Mouse (Mus musculus): ENCODE data around the gene Fabp2. TPM values are rescaled to one million over a fixed set of nuclear protein-coding genes. Genes with fewer than 3 reads are reported as not detected.

Gene Fabp2
- polyA plus RNA-seq, 1 experiment from 2014 or later = 1,335 TPM

DNA sequence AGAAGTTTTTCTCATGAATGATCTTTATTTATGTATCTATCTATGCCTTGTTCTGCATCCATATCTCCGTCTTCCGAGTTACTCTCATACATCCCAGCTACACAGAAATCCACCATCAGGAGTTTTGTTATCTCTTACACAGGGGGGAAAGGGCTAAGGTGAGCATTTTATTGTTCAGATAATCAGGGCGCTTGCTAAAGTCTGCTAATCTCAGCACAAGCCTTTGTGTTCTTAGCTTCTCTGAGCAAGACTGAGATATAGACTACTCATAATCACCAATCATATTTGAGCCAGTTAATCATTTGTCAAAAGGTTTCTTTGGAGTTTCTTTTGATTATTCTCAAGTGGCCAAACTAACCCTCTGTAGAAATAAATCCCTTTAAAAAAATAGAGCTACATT, 17.3 kb upstream of the Fabp2 start:
- H3K27ac ChIP-seq (ENCODE audit: low read length) = no peak overlapping the region

DNA sequence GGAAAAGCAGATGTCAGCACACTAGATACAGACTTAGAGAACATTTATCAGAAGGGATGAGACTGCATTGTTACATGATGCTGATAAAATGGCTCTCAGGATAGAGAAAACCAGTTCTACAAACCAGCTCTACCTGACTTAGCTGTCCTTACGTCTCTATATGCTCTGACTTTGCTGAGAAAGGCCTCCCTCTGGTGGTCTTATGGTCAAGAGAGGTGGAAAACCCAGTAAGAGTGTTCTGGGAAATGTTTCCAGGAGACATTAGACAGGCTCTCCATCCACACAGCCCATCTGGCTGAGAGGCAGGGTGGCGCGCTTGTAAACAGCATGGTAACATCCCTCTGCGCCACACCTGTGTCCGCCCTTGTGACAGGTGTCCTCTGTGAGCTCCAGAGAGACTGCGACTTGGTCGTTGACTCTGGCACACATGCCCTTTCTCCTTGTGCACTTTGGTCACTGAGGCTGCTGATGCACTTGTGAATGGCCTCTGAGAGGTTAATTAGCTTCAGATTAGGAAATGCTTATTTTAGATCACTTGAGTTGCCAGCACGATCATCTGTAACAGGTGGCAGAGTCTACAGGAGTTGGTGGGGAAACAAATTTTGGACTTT, 16.1 kb upstream of the Fabp2 start:
- H3K9ac ChIP-seq (ENCODE audit: low read depth, low read length) = no peak overlapping the region
- peaks cover 15% of the 10 kb centered on the region; the same call in 1 of the 2 replicates for H3K4me1 ChIP-seq (ENCODE audit: control insufficient read depth, insufficient read depth, low read length)
- 60% methylated on average over 8 of the region's 8 CpGs for WGBS
- no peaks in the 10 kb centered on the region for H3K27me3 ChIP-seq (replicated peaks; ENCODE audit: control insufficient read depth, insufficient read depth, low read length)
- H3K27ac ChIP-seq (ENCODE audit: low read length) = peak overlapping the region; percentile 84
- no peak overlapping the region for H3K4me3 ChIP-seq (ENCODE audit: low read length)
- no peaks in the 10 kb centered on the region for H3K9me3 ChIP-seq (ENCODE audit: control insufficient read depth, low read length)
- 0 out of 2 replicates have a peak overlapping the region, but pooled peaks have one; percentile 5 for H3K4me2 ChIP-seq (ENCODE audit: low read depth, low read length)
- ATAC-seq = peak; percentile 83
- no peaks in the 10 kb centered on the region for H3K36me3 ChIP-seq (ENCODE audit: control insufficient read depth, insufficient read depth, low read length)

More for the DNA sequence above, 17.3 kb upstream of the Fabp2 start:
- peak; percentile 89 for ATAC-seq
- WGBS = 65% methylated on average over 3 of the region's 3 CpGs
- peaks cover 15% of the 10 kb centered on the region; the same call in 1 of the 2 replicates for H3K4me1 ChIP-seq (ENCODE audit: control insufficient read depth, insufficient read depth, low read length)
- H3K9ac ChIP-seq (ENCODE audit: low read depth, low read length) = no peak overlapping the region
- no peak overlapping the region for H3K4me3 ChIP-seq (ENCODE audit: low read length)
- no peaks in the 10 kb centered on the region for H3K36me3 ChIP-seq (ENCODE audit: control insufficient read depth, insufficient read depth, low read length)
- H3K4me2 ChIP-seq (ENCODE audit: low read depth, low read length) = no peak overlapping the region
- H3K27me3 ChIP-seq (replicated peaks; ENCODE audit: control insufficient read depth, insufficient read depth, low read length) = no peaks in the 10 kb centered on the region
- no peaks in the 10 kb centered on the region for H3K9me3 ChIP-seq (ENCODE audit: control insufficient read depth, low read length)

DNA sequence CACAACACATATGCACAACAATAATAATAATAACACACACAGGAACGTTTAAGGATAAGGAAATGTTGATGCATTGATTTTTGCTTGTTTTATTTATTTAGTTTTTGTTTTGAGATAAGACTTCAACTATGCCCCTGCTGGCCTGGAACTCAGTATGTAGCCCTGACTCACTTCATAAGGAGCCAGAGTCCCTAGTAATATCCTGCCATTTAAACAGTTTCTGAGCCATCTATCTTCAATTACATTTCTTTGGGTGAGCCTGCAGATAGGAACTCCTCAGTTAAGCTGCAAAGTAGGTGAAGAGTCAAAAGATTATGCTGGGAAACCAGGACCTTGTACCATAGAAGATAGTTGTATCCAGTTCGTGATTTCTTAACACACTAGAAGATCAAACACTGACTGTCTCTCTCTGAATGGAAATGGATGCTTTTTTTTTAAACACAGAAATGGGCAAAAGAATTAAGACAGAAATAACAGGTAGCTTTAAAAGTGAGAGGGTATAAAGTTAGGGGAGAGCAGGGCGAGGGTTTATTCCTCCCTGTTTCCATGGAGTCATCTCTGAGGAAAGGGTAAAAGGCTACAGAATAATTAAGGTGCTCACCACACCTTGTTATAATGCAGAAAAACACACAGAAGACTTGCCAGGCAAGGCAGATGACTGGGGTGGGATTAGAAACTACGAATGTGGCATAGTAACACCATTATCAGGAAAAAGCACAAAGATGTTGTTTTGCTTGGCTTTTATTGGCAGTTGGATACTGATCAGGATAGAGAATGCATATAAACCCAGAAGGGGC, 7.2 kb upstream of the Fabp2 start:
- peak; percentile 71 for ATAC-seq
- no peak overlapping the region for H3K4me2 ChIP-seq (ENCODE audit: low read depth, low read length)
- peak overlapping the region; percentile 71 for H3K27ac ChIP-seq (ENCODE audit: low read length)

DNA sequence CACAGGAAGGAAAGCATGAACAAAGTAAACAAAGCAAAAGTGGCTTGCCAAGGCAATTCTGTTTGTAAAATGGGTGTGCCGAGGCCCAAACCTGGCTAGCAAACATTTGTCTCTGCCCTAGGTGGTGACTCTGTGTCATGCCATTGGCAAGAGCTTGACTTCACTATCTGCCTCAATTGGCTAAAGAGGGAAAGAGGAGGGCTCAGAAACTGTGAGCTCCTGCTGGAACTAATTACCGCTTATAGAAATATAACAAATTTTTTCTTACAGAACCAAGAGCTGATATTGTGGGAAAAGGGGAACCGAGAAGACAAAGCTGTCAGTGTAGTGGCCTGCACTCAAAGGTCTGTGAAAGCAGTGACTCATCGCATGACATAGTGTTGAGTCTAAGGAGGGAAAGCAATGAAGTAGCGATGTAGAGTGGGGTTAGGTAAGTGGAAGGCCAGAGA, 6.5 kb upstream of the Fabp2 start:
- peak overlapping the region; percentile 71 for H3K27ac ChIP-seq (ENCODE audit: low read length)
- 0 out of 2 replicates have a peak overlapping the region, but pooled peaks have one; percentile 2 for H3K4me2 ChIP-seq (ENCODE audit: low read depth, low read length)
- H3K36me3 ChIP-seq (ENCODE audit: control insufficient read depth, insufficient read depth, low read length) = no peaks in the 10 kb centered on the region
- H3K9me3 ChIP-seq (ENCODE audit: control insufficient read depth, low read length) = no peaks in the 10 kb centered on the region
- no peak overlapping the region for H3K4me3 ChIP-seq (ENCODE audit: low read length)
- ATAC-seq = peak; percentile 73
- no peaks in the 10 kb centered on the region for H3K4me1 ChIP-seq (ENCODE audit: control insufficient read depth, insufficient read depth, low read length)
- H3K27me3 ChIP-seq (replicated peaks; ENCODE audit: control insufficient read depth, insufficient read depth, low read length) = no peaks in the 10 kb centered on the region
- no peak overlapping the region for H3K9ac ChIP-seq (ENCODE audit: low read depth, low read length)
- WGBS = 63% methylated on average over 5 of the region's 5 CpGs

More for the DNA sequence above, 7.2 kb upstream of the Fabp2 start:
- H3K9me3 ChIP-seq (ENCODE audit: control insufficient read depth, low read length) = no peaks in the 10 kb centered on the region
- H3K9ac ChIP-seq (ENCODE audit: low read depth, low read length) = no peak overlapping the region
- H3K36me3 ChIP-seq (ENCODE audit: control insufficient read depth, insufficient read depth, low read length) = no peaks in the 10 kb centered on the region
- no peak overlapping the region for H3K4me3 ChIP-seq (ENCODE audit: low read length)
- H3K4me1 ChIP-seq (ENCODE audit: control insufficient read depth, insufficient read depth, low read length) = no peaks in the 10 kb centered on the region
- H3K27me3 ChIP-seq (replicated peaks; ENCODE audit: control insufficient read depth, insufficient read depth, low read length) = no peaks in the 10 kb centered on the region
- WGBS = 53% methylated on average over 4 of the region's 4 CpGs

DNA sequence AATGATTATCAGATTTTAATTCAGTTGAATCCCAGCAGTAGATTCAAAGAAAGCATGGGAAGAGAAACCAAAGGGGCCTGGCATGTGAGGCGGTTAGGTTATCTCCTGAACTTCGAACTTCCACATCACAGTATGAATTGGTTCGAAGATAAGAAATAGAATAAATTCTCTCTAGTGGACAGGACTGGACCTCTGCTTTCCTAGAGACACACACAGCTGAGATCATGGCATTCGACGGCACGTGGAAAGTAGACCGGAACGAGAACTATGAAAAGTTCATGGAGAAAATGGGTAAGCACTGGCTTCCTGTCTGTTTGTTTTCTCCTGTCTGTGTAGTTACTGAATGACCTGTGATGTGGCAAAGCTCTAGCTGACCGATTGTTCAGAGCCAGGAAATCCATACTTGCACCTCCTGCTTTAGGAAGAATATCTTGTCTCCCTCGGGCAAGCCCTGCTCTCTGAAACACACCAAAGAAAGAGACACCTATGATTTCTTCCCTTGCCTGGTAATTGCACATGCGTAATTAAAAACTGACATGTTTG, 388 bp downstream of the Fabp2 start:
- Histone ChIP-seq H3K9me3 (ENCODE audit: control insufficient read depth, low read length) (no peaks in the 10 kb centered on the region), H3K4me3 (ENCODE audit: low read length) (peak overlapping the region; percentile 32), H3K9ac (ENCODE audit: low read depth, low read length) (0 out of 2 replicates have a peak overlapping the region, but pooled peaks have one; percentile 6), H3K27me3 (replicated peaks; ENCODE audit: control insufficient read depth, insufficient read depth, low read length) (no peaks in the 10 kb centered on the region), H3K4me2 (ENCODE audit: low read depth, low read length) (peak overlapping the region; percentile 3; the same call in 1 of the 2 replicates), H3K27ac (ENCODE audit: low read length) (peak overlapping the region; percentile 69), H3K36me3 (ENCODE audit: control insufficient read depth, insufficient read depth, low read length) (no peaks in the 10 kb centered on the region), H3K4me1 (ENCODE audit: control insufficient read depth, insufficient read depth, low read length) (no peaks in the 10 kb centered on the region)
- 56% methylated on average over 11 of the region's 11 CpGs for WGBS
- peak; percentile 89 for ATAC-seq

GRCm38 (mm10) chr3:122898254-122898653, 3.4 kb downstream of the Fabp2 start:
- no peaks in the 10 kb centered on the region for H3K36me3 ChIP-seq (ENCODE audit: control insufficient read depth, insufficient read depth, low read length)
- 56% methylated on average over 6 of the region's 6 CpGs for WGBS
- ATAC-seq = peak; percentile 34; the same call in 1 of the 2 replicates
- no peak overlapping the region for H3K27ac ChIP-seq (ENCODE audit: low read length)
- H3K27me3 ChIP-seq (replicated peaks; ENCODE audit: control insufficient read depth, insufficient read depth, low read length) = no peaks in the 10 kb centered on the region
- H3K9ac ChIP-seq (ENCODE audit: low read depth, low read length) = no peak overlapping the region
- no peak overlapping the region for H3K4me2 ChIP-seq (ENCODE audit: low read depth, low read length)
- no peaks in the 10 kb centered on the region for H3K4me1 ChIP-seq (ENCODE audit: control insufficient read depth, insufficient read depth, low read length)
- no peaks in the 10 kb centered on the region for H3K9me3 ChIP-seq (ENCODE audit: control insufficient read depth, low read length)
- no peak overlapping the region for H3K4me3 ChIP-seq (ENCODE audit: low read length)

- Histone ChIP-seq H3K9me3 (ENCODE audit: control insufficient read depth, low read length) (no peaks in the 10 kb centered on the region), H3K9ac (ENCODE audit: low read depth, low read length) (no peak overlapping the region), H3K27me3 (replicated peaks; ENCODE audit: control insufficient read depth, insufficient read depth, low read length) (no peaks in the 10 kb centered on the region), H3K4me3 (ENCODE audit: low read length) (no peak overlapping the region), H3K27ac (ENCODE audit: low read length) (no peak overlapping the region), H3K36me3 (ENCODE audit: control insufficient read depth, insufficient read depth, low read length) (no peaks in the 10 kb centered on the region), H3K4me2 (ENCODE audit: low read depth, low read length) (no peak overlapping the region), H3K4me1 (ENCODE audit: control insufficient read depth, insufficient read depth, low read length) (no peaks in the 10 kb centered on the region)
- WGBS = 39% methylated on average over 12 of the region's 12 CpGs
- peak; percentile 63 for ATAC-seq
These were observed 9.0 kb downstream of the Fabp2 start for GRCm38 (mm10) chr3:122903746-122904433.

DNA sequence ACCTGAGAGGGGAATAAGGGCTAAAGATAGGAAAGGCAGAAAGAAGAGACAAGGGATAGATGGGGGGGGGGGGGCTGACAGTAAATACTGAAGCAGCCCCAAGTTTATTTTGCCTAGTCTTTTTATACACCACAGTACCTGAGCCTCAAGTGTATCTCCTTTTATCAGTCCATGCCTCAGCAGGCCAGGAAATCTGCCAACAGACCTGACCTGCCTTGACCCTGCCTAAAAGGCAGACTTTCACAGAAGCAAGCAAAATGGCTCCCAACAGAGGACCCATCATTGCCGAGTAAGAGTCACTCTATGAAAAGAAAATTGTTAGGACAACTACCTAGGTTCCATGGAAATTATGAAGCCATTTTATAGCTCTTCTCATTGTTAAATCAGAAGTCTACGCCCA, 13.0 kb downstream of the Fabp2 start:
- Histone ChIP-seq H3K4me2 (ENCODE audit: low read depth, low read length) (no peak overlapping the region), H3K27ac (ENCODE audit: low read length) (no peak overlapping the region), H3K4me1 (ENCODE audit: control insufficient read depth, insufficient read depth, low read length) (no peaks in the 10 kb centered on the region), H3K4me3 (ENCODE audit: low read length) (no peak overlapping the region), H3K36me3 (ENCODE audit: control insufficient read depth, insufficient read depth, low read length) (no peaks in the 10 kb centered on the region), H3K9me3 (ENCODE audit: control insufficient read depth, low read length) (no peaks in the 10 kb centered on the region), H3K9ac (ENCODE audit: low read depth, low read length) (no peak overlapping the region), H3K27me3 (replicated peaks; ENCODE audit: control insufficient read depth, insufficient read depth, low read length) (no peaks in the 10 kb centered on the region)
- WGBS = 94% methylated on average over 2 of the region's 2 CpGs
- ATAC-seq = no peak

DNA sequence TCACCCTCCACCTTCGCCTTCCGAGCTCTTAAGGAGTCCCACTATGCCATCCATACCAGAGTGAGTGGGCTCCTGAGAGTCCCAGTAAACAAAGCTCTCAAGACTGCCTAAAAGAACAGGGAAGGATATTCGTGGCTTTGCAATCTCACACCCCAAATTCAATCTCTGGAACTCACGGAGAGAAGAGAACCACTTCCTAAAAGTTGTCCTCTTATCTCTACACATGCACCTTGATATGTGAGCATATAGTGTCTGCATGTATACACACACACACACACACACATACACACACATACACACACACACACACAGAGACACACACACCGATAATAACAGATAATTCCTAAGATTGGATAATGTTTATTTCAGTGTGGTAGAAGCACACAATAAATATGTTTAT, 20.6 kb downstream of the Fabp2 start:
- WGBS = 87% methylated on average over 5 of the region's 5 CpGs

More for the DNA sequence above, 20.6 kb downstream of the Fabp2 start:
- no peaks in the 10 kb centered on the region for H3K9me3 ChIP-seq (ENCODE audit: control insufficient read depth, low read length)
- H3K4me3 ChIP-seq (ENCODE audit: low read length) = no peak overlapping the region
- no peaks in the 10 kb centered on the region for H3K36me3 ChIP-seq (ENCODE audit: control insufficient read depth, insufficient read depth, low read length)
- H3K27ac ChIP-seq (ENCODE audit: low read length) = no peak overlapping the region
- no peaks in the 10 kb centered on the region for H3K27me3 ChIP-seq (replicated peaks; ENCODE audit: control insufficient read depth, insufficient read depth, low read length)
- no peak overlapping the region for H3K4me2 ChIP-seq (ENCODE audit: low read depth, low read length)
- H3K4me1 ChIP-seq (ENCODE audit: control insufficient read depth, insufficient read depth, low read length) = no peaks in the 10 kb centered on the region
- H3K9ac ChIP-seq (ENCODE audit: low read depth, low read length) = no peak overlapping the region
- no peak for ATAC-seq

All from intestine, embryonic 16.5 days (tissue).